Mouse (Mus musculus) retina, embryonic 14.5 days (tissue): Measurements from ENCODE around the gene Dnah17.
A peak's percentile ranks its signal among the peaks of the same experiment; 100 is the strongest.

Experiments
- DNase-seq: peaks from one replicate; pipeline ENCODE4 v3.0.0-alpha.2; 2015; ENCODE audit warnings: low spot score

The Dnah17 gene

DNA sequence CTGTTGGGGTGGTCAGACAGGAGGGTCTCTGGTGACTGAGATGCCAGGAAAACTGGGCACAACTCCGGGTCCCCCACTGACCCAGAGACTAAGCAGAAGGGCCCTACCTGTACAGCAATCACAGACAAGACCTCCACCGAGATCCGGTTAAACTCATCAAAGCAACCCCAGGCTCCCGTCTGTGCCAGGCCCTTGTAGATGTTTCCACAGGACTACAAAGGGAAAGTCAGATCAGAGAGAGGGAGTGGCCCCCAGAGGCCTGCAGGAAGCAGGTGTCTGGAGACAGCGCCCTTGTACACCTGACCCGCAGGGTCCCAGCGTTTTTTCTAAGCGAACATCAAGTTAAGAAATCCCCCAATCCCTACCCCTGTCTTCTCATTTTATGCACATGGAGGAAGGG, 44.5 kb downstream of the Dnah17 start:
- no peak for DNase-seq

DNA sequence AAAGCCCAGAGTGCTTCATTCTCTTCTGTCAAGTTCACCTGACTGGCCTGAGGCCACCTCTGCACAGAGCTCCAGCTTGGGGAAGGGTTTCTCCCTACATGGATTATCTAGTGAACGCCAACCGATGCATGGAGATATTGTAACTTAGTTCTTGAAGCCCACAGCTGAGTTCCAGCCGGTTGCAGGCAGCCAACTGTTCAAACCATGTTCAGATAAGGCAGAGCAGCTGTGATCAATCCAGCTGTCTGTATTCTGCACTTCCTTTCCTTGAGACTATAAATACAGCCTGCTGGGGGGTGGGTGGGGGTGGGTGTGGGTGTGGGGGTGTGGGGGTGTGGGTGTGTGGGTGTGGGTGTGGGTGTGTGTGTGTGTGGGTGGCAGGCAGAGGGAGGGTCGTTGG, 45.3 kb downstream of the Dnah17 start:
- DNase-seq: no peak

GRCm38 (mm10) chr11:118084266-118084665, 46.2 kb downstream of the Dnah17 start:
- no peak for DNase-seq

DNA sequence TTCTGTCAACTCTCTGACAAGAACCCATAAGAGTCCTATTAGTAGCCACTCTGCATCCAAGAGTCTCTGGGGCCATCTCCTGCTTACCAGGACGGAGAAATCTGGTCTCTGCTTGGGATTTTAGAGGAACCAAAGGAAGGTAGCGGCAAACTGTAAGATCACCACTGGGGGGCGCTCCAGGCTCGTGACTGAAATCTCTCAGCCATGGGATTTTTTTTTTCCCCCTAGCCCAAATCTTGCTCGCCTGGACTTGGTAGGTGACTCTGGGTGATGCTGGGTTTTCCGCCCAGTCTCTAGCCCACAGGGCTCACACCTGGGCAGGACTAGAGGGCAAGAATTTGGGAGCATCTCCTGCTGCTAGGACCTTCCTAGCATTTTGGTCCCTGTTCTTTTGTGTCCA, 46.6 kb downstream of the Dnah17 start:
- peak; percentile 92 for DNase-seq

DNA sequence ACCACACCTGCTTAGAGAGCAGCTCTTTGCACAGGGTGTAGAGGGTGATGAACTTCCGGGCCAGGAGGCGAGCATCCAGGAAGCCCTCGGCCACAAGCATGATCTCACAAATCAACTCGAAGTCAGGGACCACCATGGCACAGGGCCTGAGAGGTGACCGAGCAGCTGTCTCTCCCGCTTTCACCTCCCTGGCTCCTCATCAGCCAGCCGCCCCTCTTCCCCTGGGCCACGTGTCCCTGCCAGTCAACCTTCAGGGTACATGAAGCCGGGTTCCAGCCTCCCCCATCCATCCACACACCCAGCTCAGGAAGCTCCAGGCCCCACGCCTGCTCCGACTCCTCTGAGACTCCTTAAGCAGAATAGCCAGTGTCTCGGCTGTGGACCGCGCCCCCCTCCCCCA, 48.1 kb downstream of the Dnah17 start:
- no peak for DNase-seq

DNA sequence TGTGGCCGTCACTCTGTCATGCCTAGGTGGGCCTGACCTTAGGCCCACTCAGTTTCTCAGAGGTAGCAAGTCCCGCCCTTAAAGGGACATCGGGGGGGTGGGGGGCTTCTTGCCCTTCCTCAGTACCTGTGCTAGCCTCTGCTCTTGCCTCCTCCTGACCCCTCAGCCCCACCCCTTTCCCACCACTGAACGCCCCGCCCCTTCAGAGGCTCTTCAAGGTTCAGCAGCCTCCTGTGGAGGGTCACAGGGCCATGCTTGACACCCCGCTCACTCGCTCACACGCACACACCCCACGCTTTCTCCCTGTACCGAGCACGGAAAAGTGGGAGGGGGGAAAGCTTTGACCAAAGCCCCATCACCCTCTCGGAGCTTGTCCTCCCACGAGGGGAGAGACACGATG, 50.7 kb downstream of the Dnah17 start:
- DNase-seq: no peak

GRCm38 (mm10) chr11:118076929-118077328, 53.5 kb downstream of the Dnah17 start:
- DNase-seq: no peak

- no peak for DNase-seq
These were observed 55.4 kb downstream of the Dnah17 start for GRCm38 (mm10) chr11:118075035-118075522.

DNA sequence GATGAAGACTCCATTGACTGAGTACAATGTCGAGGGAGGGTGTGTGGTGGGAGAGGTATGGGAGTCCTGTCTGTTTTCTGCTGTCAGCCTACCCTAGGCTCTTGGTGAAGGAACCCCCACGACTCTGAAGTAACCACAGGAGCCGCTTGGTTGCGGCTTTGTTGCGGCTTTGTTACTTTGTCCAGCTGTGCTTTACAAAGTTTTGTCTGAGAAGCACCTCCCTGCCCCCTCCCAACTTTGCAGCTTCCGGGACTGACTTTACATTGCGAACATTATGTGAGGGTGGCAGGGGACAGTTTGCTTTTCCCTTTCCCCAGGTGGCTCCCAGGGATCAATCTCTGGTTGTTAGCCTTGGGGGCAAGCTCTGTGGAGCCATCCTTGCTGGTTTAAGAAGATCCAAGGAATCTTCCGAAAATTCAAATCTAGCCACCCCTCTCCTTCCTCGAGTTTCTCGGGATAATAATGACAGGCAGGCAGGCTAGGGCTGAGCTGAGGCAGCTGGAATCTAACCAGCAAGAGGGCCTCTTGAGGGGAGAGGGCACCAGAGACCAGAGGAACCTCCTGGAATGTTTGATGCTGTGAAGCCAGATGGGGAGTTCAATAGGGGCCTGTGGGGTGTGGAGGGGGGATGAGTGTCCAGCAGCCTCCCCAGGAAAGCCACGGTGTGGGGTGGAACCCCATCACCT, 59.1 kb downstream of the Dnah17 start:
- DNase-seq: no peak

- no peak for DNase-seq
These were observed 61.6 kb downstream of the Dnah17 start for GRCm38 (mm10) chr11:118068812-118069332.

GRCm38 (mm10) chr11:118067588-118067987, 62.8 kb downstream of the Dnah17 start:
- no peak for DNase-seq

DNA sequence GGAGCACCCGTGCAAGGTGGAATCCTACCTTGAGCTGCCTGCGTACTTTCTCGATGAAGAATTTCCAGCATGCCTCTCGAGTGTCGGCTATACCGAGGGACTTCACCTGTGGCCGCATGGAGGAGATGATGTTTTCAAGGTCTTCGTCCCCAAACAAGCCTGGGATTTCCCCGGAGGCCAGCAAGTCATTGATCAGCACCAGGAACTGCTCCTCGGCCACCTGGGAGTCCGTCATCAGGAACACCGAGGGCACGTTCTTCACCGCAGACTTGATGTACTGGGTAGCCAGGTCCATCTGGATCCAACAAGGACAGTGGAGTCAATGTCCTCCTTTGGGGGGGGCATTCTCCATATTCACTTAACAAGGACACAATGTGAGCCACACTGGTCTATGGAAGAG, 70.4 kb downstream of the Dnah17 start:
- DNase-seq: no peak

DNA sequence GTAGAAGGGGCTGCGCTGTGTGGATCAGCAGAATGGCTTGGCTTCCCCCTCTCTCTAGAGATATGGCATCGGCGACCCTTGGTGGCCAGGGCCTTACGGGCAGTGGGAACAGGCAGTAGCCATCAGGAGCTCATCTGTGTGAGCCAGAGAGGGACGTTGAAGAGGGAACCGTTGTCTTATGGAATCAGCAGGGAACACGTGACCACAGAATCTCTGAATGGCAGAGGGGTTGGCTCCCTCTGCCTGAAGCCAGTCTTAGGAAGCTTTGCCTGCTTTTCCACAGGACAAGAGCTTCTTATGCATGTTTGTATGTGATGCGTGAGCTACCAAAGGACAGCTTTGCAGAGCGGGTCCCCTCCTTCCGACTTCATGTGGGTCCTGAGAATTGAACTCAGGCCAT, 71.6 kb downstream of the Dnah17 start:
- DNase-seq: peak; percentile 16

- no peak for DNase-seq
These were observed 72.1 kb downstream of the Dnah17 start for GRCm38 (mm10) chr11:118058367-118058766.

DNA sequence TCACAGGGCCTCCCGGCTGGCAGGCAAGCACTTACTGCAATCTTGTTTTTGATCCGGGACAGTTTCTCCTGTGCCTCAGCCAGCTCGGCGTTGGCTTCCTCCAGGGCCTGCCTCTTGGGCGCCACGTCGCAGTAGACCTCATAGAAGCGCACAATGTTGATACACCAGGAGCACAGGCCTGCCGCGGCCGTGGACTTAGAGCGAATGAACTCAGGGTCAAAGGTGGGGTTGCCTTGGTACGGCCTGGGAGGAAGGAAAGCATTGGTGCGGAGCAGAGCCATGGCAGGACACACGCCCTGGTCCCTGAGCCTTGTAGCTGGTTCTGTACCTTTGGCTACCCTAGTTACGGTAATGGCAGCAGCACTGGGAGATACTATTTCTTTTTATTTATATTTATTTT, 80.3 kb downstream of the Dnah17 start:
- no peak for DNase-seq

- no peak for DNase-seq
These were observed 80.8 kb downstream of the Dnah17 start for GRCm38 (mm10) chr11:118049641-118050040.

- DNase-seq: peak; percentile 57
These were observed 87.0 kb downstream of the Dnah17 start for GRCm38 (mm10) chr11:118043293-118043907.

- no peak for DNase-seq
These were observed 87.6 kb downstream of the Dnah17 start for GRCm38 (mm10) chr11:118042791-118043190.

DNA sequence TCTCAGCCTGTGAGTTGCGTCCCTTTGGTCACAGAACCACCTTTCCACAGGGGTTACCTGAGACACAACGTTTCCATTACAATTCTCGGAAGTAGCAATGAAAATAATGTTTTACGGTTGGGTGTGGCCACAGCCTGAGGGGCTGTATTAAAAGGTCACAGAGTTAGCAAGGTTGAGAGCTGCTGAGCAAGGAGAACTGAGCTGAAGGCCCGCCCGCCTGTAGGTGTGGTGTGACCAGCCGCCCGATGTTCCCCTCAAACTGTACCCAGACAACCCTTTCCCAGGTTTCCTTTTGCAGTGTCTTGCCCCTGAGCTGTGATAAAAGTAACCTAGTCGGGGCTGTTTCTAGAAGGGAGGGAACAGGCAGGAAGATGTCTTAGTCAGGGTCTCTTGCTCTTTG, 95.4 kb downstream of the Dnah17 start:
- DNase-seq: no peak

DNA sequence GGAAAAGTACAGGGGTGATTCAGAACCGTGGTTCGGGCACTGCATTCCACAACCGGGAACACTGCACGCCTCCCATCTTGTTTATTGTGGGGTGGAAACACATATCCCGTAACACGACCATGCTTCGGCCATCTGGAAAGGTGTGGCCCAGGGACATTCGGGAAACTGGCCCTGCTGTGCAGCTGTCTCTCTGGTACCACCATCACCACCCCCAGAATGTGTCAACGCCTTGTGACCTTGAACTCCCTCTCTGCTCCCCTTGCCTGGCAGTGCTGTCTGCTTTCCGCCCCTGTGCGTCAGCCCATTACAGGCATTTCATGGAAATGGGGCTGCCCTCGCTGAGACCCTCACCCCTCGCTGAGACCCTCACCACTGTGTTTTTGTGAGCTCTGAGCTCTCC, 96.0 kb downstream of the Dnah17 start:
- no peak for DNase-seq

DNA sequence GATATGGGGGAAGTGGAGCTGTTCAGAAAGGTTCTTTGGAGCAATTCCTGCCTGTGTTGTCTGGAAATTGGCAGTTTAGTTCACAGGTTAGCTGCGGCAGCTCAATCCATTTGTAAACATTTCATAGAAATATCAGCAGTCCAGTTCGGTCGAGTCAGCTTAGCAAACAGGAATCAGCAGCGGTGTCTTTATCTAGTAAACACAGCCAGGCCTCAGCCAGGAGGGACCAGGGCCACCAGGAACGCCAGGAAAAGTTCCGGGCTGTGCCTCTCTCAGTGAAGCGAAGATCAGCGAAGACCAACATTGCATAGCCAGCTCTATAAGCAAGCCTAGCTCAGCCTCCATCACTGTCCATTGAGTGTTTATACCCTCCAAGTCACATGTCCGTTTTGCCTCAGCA, 99.3 kb downstream of the Dnah17 start:
- DNase-seq: no peak

- DNase-seq: no peak
These were observed 101.3 kb downstream of the Dnah17 start for GRCm38 (mm10) chr11:118029170-118029569.

DNA sequence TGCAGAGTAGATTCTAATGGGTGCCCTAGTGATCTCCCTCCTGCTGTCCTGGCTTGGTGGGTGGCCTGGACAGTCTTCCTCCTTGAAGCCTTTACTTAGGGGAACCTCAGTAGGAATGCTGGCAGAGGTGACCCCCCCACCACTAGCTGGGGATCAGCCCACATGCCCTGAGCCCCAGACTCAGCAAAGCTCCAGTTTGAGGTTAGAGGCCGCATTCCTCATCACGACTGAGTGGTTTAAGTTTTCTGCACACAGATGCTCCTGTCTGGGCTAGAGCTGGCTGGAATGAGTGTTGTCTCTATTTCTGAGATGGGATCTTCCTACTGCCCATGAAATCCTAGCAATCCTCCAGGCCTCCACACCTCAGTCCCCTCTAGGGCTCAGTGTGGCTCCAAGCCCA, 106.3 kb downstream of the Dnah17 start:
- DNase-seq: no peak

- DNase-seq: no peak
These were observed 107.0 kb downstream of the Dnah17 start for GRCm38 (mm10) chr11:118023475-118023874.
